Mouse (Mus musculus) urinary bladder, postnatal 10 days (tissue): ENCODE data around the gene Gm28048.
A peak's percentile ranks its signal among the peaks of the same experiment; 100 is the strongest.

Experiments
- DNase-seq: peaks from one replicate; pipeline ENCODE4 v3.0.0; 2022; ENCODE audit warnings: low spot score

The Gm28048 gene

DNA sequence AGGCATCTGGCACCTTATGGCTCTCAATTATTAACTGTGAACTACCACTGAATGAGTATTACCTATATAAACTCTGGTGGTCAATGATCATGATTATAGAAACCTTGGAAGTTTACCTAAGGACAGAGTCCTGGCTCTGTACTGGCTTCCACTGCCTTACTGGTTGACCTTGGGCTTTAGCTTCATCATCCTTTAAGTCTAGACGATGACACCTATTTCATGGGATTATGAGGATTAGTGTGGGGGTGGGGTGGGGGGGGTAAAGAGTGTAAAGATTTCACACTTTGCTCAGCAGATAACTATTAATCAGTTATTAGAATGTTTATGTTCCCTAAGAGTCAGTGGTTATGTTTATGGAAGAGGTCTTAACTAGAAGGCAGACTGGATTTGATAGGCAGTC is 7.9 kb upstream of the Gm28048 start:
- DNase-seq, result no peak

- DNase-seq, result no peak
These were observed 5.5 kb upstream of the Gm28048 start for GRCm38 (mm10) chr11:22987357-22987756.

DNA sequence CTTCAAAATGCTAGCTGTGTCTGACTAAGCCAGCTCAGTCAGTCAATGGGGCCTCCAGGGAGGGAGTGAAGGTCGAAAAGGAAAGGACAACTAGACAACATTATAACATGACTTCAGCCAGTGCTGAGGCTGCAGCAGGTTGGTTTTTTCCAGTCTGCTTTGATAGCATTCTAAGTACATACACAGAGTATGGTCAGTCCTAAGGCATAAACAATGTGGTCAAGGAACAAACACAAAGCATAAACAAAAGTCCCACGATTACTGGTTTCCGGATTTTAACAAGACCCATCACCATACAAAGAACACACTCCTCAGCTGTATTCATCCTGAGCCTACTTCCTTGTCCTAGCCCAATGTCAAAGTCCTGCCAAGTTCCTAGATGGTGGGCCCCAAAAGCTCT is 3.6 kb upstream of the Gm28048 start:
- no peak for DNase-seq

- DNase-seq, result no peak
These were observed 956 bp upstream of the Gm28048 start for GRCm38 (mm10) chr11:22982846-22983245.

- DNase-seq, result no peak
These were observed 343 bp downstream of the Gm28048 start for GRCm38 (mm10) chr11:22981543-22981950.

- no peak for DNase-seq
These were observed 849 bp downstream of the Gm28048 start for GRCm38 (mm10) chr11:22981041-22981440.

DNA sequence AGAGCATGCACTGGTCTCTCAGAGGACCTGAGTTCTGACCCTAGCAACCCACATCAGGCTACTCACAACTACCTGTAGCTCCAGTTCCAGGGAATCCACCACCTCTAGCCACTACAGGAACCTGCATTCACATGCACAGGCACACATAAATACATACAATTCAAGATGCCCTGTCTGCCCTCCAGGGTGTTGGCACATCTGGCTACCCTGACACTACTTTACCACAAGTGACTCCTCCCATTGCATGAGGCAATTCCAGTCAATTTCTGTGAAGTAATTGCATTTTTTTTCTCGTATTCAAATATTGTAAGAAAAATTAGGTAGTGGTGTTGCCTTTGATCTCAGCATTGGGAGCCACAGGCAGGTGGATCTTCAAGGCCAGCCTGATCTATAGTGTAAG is 2.7 kb downstream of the Gm28048 start:
- DNase-seq, result no peak

GRCm38 (mm10) chr11:22978711-22979110 is 3.2 kb downstream of the Gm28048 start:
- DNase-seq, result no peak

GRCm38 (mm10) chr11:22978215-22978614 is 3.7 kb downstream of the Gm28048 start:
- DNase-seq, result no peak

GRCm38 (mm10) chr11:22973599-22973998 is 8.3 kb downstream of the Gm28048 start:
- no peak for DNase-seq

GRCm38 (mm10) chr11:22972746-22973526 is 9.0 kb downstream of the Gm28048 start:
- peak; percentile 30 for DNase-seq

- DNase-seq, result no peak
These were observed 9.8 kb downstream of the Gm28048 start, which contains the start of gene Zrsr1 for GRCm38 (mm10) chr11:22971835-22972709. TSS of gene Zrsr1 (plus strand) at chr11:22972005.

DNA sequence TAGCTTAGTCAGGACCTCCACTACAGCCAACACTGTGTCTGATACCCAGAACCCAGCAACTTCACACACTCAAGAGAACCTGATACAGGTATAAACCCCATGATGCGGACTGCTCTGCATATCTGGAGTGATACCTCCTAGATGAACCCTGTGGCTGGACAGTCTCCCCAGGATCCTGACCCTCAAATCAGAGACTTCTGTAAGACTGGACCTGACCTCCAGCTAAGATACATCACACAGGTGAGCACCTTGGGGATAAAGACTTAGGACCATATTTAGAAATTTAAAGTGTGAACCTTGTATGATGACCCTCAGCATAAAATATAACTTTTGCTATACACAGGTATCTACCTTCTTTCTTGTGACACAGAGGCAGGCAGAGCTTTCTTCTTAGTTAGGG is 11.3 kb downstream of the Gm28048 start:
- no peak for DNase-seq

GRCm38 (mm10) chr11:22969486-22969885 is 12.4 kb downstream of the Gm28048 start:
- DNase-seq, result no peak

DNA sequence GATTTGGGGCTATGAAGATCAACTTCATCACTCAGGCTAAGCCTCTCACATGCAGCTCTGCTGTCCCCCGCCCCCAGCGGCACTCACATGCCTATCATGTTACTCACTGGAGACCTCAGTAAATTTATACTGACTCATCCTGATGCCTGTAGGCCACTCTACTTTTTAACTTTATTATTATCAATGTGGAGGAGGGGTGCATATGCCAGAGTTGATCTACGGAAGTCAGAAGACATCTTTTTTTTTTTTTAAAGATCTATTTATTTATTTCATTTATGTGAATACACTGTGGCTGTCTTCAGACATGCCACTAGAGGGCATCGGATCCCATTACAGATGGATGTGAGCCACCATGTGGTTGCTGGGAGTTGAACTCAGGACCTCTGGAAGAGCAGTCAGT is 16.4 kb downstream of the Gm28048 start:
- DNase-seq, result no peak

- DNase-seq, result no peak
These were observed 17.5 kb downstream of the Gm28048 start for GRCm38 (mm10) chr11:22964401-22964800.

DNA sequence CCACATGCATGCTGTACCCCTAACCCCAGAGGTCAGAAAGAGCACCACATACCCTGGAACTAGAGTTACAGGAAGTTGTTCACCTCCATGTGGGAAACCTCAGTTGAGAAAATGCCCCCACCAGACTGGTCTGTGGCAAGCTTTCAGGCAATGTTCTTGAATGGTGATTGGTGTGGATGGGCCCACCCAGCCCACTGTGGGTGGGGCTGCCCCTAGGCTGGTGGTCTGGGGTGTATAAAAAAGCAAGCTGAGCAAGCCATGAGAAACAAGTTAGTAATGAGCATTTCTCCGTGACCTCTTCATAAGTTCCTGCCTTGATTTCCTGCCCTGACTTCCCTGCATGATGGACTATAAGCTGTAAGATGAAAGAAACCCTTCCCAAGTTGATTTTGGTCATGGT is 19.8 kb downstream of the Gm28048 start:
- DNase-seq, result no peak

- no peak for DNase-seq
These were observed 24.0 kb downstream of the Gm28048 start for GRCm38 (mm10) chr11:22957791-22958374.

GRCm38 (mm10) chr11:22956830-22957229 is 25.1 kb downstream of the Gm28048 start:
- DNase-seq, result no peak

DNA sequence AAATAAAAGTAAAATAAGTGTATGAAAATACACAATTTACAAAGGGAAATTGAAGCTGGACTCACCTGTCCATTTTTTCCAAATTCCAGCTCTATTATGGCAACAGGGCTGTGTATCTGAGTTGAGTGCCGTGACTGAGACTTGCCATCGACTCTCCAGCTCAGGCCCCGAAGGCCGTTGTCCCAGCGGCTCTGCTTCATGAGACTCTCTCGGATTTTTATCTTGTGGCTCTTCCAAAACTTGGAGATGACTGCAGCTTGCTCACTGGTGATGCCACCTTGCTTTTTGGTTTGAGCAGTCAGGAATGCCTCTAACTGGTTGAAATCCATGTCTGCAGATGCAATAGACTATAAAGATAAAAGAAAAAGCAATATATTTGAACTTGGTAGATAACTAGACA is 25.5 kb downstream of the Gm28048 start:
- no peak for DNase-seq

DNA sequence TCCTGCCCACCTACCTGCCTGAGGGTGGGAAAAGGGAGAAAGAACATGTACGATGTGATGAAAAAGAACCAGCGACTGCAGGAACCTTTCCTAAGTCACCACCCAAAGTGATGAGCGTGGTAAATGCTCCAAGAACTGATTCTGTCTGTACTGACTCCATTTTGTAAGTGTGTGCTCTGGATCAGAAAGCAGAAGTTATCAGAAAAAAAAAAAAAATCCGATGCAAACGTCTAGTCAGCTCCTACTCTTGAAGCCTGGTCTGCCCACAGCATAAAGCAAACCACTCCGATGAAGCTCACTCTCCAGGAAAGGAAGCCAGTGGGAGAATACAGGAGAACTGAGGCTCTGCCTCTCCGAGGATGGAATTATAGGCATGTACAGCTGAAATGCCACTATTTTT is 29.2 kb downstream of the Gm28048 start:
- DNase-seq, result no peak

- DNase-seq, result no peak
These were observed 31.8 kb downstream of the Gm28048 start for GRCm38 (mm10) chr11:22950131-22950530.

GRCm38 (mm10) chr11:22949101-22949500 is 32.8 kb downstream of the Gm28048 start:
- no peak for DNase-seq
